Mouse (Mus musculus) retina, adult 2 months (tissue): ENCODE data around the gene Ubr3.

Experiments
- DNase-seq: peaks from one replicate; pipeline ENCODE4 v3.0.0-alpha.2; 2012; ENCODE audit warnings: low read depth, low spot score

The Ubr3 gene

DNA sequence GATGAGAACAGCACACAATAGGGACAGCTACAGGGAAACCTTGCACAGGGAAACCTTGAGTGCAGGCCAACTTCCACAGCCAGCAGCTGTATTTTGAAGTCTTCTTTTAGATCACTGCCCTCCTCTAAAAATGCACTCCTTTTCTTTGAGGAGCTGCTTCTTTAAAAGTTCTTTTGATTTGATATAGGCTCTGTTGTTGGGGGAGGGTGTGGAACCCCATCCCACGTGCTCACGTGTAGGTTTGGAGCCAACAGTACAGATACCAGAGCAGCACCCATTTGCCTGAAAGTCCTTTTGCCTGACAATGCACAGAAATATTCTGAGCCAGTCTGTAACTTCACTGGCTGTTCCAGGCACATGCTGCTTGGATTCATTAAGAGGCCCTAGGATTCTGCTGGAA, 134.4 kb downstream of the Ubr3 start:
- DNase-seq: no peak

DNA sequence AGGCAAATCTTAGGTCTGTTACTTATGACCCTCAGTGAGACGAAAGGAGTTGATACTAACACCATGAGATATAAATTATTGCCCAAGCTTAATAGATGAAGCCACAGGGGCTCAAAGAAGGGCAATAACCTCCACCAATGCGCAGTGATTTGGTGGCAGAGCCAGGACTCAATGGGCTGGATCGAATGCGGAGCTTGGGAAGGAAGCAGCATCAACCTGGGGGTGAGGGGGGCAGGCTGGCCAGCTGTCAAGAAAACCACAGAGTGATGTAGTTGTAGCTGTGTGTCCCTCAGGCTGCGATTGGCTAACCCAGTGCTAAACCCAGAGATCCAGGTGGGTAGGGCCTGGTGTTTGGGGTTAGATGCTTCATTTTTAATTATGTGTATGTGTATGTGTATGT, 137.8 kb downstream of the Ubr3 start:
- DNase-seq: no peak

DNA sequence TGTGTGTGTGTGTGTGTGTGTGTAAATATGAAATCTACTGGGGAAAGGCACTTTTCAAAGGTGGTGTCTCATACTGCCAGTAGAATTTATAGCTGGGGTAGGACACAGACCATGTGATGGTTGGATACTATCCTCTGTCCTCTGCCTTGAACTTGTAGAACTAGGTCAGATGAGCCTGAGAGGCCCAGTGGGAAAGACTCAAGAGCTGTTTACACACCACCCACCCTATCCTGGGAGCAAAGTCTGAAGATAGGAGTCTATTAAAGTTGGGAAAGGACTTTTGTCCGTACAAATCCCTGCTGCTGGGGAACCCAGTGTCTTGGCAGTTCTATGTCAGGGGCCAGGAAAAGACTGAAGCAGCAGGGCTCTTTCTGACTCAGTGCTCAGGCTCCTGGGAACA, 138.3 kb downstream of the Ubr3 start:
- no peak for DNase-seq

DNA sequence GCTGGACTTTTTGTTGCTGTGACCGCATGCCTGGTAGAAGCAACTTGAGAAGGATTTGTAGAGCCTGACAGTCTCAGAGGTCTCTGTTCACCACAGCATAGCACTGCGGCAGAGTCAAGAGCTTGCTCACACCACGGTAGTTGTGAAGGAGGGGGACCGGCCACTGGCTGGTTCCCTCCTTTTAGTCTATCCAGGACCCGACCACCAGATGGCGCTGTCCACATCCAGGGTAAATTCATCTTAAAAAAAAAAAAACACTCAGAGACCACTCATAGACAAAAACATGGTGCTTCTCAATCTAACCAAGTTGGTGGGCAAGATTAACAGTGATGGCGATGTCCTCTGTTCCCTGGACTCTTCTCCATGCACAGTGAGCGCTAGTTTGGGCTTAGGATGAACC, 140.2 kb downstream of the Ubr3 start:
- DNase-seq: no peak

DNA sequence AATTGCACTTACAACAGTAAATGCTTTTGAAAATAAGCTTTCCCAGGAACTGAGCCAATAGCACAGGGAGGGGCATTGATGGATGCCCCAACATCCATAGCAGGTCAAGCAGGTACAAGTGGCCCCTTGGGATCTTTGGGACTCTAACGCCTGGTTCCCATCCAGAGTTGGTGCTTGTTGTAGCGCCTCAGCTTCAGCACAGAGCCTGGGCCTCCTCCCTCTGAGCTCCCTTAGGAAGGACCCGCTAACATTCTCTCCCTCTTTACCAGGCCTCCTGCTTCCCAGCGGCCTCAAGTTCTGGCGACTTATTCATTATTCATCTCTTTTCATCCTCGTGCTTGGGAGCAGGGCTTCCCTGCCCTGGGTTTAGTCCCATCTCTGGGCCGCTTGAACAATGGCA, 141.7 kb downstream of the Ubr3 start, which contains the start of gene Myo3b:
TSS of gene Myo3b (plus strand) at position 375 of the 400 bp plus-strand sequence.
- no peak for DNase-seq

DNA sequence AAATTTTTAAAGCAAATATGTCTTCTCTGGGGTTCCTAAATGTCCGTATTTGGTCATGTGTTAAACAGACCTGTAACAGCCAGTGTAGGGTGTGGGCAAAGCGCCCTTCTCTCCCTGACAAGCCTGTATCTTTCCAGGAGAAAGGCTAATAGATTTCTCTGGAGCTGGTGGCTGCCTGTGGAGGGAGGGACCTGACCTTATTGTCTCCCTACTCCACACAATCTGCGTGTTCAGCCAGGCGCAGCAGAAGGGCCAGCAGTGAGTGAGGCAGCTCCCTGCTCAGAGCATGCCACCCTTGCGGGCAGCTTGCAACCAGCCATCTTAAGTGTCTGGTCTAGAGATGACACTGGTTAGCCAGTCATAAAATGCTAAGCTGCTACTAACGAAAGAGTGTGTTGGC, 147.4 kb downstream of the Ubr3 start:
- no peak for DNase-seq

DNA sequence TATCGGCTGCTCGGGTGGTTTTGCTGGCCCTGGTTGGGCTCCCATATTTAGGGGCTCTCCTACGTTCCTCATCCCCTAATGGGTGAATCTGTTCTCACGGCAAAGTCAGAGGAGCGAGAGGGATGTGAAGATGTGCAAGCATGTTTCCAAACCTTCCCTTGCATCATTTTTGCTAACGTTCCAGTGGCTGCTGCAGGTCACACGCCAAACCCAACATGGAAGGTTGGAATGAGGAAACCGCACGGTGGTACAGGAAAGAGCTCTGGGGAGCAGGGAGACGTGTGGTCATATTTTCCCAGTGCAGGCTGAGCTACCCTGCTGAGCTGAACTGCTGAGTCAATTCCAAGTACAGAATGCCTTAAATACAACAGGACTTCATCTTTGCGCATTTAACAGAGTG, 150.8 kb downstream of the Ubr3 start:
- no peak for DNase-seq

DNA sequence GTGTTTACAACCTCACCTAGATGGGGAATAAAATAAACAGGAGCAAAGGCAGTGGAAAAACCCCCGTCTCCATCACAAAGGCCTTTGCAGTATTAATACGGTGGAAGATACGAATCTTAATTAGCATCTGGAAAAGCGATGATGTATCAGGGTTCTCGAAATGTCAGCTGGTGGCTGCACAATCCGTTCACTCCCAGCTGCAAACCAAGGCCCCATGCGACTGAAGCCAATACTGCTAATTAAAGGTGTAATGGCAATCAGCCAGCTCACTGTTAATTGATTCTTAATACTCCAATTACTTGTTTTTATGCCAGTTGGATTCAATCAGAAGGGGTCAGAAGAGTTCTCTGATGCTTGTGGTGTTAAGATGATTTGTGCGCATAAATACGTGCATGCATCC, 156.8 kb downstream of the Ubr3 start:
- no peak for DNase-seq

DNA sequence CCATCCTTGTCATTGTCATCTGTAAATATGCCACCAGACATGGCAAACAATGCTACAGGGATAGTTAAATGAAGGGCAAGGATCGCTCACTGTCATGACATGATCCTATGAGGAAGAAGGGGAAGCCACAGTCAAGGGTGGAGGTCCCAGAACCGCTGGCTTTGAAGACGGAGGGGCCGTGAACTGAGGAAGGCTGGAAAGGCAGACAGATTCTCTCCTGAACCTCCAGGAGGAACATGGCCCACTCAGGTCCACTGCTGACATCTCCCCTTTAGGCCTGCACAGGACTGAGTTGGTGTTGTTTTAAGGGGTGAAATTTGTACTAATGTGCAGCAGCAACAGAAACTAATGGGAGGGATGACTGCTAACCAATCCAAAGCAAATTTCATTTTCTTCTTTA, 161.2 kb downstream of the Ubr3 start:
- no peak for DNase-seq

DNA sequence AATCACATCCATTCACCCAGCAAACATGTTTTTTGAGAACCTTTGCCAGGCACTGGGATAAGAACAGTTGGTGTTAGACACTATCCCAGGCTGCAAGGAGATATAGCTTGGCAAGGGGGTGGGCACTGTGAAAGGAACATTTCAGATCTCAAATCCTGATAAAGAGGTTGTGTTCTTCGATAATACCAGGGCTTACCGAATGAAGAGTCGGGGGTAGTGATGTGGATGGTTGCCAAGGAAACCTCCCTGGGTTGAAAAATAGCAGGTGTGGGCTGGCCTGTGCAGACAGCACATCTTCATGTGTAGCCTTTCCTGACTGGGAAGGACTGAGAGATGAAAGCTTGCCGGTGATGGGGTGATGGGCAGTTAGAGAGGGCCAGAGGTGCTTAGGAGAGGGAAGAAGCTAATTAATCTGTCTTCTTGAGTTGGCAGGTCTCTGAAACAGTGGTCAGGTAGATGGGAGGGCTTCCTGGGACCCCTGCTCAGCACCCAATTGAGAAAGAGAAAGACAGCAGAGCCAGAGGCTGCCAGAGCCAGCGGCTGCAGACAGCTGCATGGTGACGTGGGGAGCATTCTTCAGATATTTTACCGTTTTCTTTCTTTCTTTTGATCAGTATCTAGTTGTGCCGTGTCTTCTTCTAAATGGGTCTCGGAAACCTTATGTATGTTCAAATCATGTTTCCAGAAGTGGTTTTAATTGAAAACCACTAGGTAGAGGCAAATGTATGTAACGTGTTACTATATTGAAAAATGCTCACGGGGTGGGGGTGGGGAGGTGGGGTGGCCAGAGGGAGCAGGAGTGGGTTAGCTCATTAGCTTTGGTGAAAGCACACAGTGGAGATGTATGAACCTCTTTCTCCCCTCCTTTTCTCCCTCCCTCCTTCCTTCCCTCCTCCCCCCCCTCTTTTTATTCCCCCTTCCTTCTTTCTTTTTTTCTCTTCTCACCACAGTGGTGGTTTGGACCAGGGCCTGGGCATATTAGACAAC, 163.6 kb downstream of the Ubr3 start:
- DNase-seq: no peak

DNA sequence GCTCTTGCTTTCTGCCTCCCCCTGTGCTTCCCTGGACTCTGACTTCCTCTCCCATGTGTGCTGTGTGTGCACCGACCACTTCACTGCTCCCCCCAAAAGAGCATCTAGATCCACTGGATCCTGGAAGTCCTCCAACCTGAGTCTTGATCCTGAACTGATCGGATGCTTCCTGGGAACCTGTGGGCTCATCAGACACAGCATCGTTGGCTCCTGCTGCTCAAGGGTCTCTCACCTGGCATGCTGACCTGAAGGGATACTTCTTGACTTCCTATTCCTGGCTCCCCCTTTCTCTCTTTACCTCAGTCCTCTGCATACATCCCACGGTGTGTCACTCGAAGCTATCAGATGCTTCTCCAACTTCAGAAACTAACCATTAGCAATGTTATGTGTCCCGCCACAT, 168.1 kb downstream of the Ubr3 start:
- DNase-seq: no peak

DNA sequence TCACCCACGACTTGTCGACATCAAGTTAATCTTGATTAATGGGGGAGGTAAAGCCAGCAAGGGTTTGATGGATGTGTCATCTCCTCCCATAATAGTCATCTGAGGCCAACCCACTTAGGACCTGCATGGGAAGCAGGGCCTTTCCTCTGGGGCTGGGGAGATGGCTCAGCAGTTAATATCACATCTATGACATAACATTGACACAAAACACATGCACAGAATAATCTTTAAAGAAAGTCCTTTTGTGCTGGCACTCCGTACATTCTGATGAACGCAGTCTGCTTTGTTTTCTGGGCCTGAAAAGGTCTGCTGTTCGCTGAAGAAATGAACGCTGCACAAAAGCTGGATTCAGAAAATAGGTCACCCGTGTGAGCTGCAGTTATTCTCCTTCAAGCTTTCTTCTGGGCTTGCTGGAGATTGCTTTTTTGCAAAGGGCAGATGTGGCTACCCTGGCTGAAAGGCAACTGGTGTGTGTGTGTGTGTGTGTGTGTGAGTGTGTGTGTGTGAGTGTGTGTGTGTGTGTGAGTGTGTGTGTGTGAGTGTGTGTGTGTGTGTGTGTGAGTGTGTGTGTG, 168.8 kb downstream of the Ubr3 start:
- DNase-seq: peak; percentile 11

DNA sequence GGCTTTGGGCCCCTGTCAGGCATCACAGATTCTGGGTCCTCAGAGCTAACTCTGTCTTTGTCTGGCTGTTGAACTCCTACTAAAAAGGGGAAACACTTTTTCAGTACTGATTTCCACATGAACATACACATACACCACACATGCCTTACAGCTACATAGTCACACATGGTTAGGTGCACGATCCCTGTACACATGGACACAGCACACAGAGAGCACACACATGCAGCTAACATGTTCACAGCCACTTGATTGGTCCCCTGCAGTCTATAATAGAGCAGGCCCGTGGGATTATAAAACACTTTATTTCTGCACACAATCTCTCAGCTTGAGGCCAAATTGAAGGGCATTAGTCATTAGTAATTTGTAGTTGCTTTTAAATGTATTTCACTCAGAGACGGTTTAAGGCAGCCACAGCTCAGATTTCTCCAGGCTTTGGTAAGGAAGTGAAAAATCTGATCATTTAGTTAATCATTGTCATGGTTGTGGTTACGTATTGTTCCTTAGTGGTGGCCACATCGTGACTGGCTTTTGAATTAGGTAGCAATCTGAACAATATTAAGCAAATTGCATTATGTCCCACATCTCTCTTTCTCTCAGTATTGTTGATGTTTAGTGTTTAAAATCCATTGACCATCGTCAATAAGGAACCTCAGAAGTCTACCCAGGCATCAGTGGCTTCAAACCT, 169.4 kb downstream of the Ubr3 start:
- no peak for DNase-seq

DNA sequence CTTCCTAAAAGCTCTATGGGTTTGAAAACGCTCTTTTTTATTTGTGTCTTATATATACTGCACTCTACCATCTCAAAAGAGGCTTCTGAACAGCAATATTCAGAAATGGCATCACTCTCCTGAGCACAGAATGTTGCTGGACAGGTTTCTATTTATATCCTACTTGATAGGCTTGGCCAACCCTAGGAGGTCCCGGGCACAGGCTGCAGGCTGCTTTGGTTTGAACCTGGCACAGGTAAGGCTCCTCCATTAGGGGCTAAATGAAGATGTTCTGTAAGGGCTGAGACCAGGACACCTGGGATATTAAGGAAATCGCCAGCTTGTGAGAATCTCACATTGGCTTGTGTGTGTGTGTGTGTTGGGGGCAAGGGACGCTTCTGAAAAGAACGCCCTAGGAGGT, 172.8 kb downstream of the Ubr3 start:
- DNase-seq: no peak
